Mouse (Mus musculus): Measurements from ENCODE around the gene T2. TPM values are rescaled to one million over a fixed set of nuclear protein-coding genes. Genes with fewer than 3 reads are reported as not detected.
"Not testable (repeated sequence)": the region's sequence is repeated elsewhere in the genome, so short reads cannot be mapped to it uniquely, and the experiment has no call there.

T2 gene
- total RNA-seq, 1 experiment from 2014 or later, result not detected

DNA sequence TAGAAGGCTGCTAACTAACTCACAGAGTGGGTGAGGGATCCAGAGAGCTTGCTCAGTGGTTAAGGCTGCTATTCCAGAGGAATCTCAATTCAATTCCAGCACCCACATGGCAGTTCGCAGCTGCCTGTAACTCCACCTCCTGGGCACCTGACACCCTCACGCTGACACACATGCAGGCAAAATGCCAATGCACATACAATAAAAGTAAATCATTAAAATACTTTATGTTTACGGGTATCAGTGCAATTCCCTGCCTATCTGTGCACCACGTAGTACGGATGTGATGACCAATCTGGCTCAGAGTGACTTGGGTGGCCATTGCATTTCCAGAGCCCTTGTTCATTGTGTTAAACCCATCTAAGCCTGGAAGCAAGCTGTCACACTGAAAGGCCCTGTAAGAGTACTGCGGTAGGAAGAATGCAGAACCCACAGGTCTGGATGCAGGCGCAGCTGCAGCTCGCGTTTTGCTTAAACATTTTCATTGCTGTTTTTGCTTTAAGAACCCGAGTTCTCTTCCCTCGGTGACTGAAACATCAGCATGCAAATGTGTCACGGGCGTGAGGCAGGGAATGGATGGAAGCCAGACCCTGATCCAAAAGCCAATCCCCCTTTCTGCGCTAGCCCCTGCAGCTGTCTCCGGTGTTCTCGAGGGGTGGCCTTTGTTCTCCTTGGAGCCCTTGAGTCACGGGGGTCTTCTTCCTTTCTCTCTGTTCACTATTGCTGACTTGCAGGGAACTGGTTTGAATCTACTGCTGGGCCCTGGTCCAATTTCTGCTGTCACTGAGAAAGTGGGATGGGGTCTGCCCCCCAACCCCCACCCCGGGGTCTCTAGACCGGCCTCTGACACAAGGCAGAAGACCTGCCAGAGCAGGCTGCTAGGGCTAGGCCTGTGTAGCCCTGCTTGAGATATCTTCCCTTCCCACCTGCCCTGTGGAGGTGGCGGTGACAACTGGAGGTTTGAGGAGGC, 12.0 kb downstream of the T2 start:
- no peak for DNase-seq

DNA sequence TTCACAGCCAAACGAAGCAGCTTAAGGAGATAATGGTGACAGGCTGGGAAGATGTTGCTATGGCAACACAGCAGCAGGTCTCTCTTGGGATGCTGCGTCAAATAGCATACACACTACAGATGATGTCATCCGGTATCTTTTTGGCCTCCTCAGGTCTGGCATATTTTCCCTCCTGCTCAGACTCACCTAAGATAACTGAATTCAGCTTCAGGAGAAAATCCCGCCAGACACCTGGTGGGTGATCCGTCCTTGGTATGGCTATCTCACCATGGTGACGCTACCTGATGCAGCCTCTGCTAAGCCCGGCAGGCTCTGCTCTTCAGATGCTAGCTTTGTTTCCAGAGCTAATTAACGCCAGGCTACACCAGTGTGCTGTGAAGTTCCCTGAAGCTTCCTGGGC, 12.8 kb downstream of the T2 start:
- no peak for DNase-seq

DNA sequence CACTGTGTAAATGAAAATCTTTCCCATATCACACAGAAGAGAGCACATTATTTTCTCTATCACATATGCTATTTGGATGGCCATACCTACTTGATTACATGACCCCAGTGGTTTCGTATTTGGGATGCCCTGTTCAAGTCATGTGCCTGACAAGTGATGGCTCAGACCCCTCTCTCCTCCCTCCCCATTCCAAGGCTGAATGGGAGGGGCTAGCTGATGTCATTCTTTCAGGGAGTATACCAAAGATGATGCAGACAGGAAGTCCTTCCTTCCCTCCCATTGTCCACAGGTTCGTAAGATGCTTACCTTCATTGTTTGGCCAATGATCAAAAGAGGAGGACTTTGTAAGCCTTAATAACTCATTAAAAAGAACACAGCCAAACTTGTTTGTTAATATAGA, 13.4 kb downstream of the T2 start:
- no peak for DNase-seq

DNA sequence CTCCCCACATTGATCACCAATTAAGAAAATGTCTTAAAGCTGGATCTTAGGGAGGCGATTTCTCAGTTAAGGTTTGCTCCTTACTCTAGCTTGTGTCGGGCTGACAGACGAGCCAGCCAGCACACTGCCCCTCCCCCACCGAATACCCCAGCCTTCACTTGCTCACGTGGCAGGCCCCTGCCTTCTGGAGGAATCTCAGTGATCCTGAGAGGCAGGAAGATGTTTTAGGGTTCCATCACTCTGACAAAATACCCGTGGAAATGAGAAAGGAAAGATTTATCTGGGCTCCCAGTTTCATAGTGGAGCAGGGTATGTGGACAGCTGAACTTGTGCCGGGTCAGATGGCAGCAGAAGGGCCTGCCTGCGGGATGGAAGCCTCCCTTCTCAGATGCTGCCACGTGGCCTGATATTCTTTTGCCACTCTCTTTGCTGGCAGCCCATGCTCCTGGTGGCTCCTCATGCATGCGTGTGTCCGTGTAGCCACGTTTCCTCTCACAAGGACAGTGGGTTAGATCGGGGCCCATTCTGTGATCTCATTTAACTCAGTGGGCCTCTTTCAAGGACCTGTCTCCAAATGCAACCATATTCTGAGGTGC, 14.9 kb downstream of the T2 start:
- no peak for DNase-seq

DNA sequence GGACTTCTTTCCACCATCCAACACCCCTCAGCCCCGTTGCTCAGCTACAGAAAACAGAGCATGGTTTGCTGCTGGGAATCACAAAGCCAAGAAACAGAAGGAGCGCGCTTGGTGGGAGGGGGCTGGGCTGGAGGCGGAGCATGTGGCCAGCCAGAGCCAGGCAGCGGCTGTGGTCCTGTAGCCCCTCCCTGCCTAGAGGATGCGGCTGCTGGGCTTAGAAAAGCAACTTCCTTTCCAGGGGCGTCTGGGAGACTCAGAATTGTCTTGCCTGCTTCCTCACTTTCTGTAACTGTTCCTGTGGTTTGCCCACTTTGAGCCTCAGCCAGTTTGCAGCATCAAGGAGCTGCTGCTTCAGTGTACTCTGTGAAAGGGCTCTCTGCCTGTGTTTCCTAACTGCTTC, 16.0 kb downstream of the T2 start:
- DNase-seq, result peak; percentile 36

DNA sequence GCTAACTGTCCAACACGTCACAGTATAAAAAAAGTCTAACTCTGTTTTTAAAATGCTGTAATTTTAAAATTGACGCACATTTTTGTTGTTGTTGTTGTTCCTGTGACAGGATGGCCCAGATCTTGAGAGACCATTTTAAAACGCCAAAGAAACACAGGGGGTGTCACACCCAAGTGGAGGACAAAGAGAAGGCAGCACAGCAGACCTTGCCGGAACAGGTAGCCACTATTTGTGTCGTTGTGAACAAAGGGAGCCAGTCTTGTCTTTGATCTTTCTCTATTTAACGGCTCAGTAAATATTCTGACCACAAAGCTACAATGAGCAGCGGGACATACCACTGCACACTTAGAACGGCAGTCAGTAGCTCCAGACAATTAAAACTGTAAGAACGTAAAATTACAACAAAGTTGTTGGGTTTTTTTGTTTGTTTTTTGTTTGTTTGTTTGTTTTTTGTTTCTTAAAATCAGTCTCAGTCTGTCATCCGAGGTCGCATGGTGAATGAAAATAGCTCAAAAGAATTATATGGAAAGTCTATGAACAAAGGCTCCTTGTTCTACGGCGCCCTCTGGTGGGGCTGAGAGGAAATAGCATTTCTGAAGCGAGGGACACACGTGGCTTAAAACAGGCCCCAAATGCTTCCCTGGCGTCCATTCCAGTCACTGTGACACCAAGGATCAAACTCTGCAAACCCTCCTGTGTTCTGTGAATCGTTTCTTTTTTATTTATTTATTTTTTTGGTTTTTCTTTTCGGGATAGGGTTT, 16.7 kb downstream of the T2 start:
- DNase-seq, result peak; percentile 81

DNA sequence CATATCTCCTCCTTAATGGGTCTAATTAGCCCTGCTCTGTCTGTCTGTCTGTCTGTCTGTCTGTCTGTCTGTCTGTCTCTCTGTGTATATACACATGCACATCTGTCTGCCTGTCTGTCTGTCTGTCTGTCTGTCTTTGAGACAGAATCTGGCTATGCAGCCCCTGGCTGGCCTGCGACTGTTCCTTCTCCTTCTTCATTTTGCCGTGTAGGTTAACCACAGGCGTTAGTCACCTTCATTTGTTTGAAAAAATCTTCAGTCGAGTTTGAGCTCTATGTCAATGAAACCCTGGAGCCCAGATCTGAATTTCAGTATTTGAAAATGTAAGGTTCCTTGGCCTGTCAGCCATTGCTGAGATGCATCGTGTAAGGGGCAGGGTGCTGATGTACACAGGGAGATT, 21.5 kb downstream of the T2 start:
- no peak for DNase-seq

DNA sequence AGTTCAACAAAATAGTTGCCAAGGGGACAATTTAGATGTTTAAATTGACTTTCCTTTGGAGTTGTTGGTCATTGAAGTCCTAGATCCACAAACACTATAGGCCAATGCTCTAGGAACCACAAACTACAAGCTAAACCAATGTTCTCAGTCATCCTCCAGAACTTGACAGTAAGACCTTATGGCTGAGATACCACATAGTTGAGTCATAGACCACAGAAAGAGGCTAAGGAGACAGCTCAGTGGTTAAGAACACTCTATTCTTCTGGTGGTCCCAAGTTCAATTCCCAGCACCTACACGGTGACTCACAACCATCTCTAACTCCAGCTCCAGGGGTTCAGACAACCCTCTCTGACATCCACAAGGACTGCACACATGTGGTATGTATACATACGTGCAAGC, 29.6 kb downstream of the T2 start:
- DNase-seq, result no peak

DNA sequence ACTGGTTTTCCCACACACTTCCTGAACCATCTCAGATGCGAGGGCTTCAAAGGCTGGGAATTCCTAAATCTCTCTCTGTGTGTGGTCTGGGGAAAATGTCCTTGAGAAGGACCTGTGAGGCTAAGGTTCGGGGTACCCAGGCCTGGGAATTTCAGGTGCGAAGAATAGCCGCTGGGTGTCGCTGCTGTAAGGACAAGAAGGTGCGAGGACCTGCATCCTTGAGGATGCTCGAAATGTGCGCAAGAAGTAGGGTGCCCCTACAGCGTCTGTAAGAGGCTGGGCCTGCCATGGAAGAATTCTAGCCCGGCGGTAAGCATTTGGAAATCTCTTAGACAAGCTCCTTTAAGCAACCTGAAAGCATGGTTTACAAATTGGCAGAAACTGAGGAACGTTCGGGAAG, 32.7 kb downstream of the T2 start:
- peak; percentile 17 for DNase-seq

DNA sequence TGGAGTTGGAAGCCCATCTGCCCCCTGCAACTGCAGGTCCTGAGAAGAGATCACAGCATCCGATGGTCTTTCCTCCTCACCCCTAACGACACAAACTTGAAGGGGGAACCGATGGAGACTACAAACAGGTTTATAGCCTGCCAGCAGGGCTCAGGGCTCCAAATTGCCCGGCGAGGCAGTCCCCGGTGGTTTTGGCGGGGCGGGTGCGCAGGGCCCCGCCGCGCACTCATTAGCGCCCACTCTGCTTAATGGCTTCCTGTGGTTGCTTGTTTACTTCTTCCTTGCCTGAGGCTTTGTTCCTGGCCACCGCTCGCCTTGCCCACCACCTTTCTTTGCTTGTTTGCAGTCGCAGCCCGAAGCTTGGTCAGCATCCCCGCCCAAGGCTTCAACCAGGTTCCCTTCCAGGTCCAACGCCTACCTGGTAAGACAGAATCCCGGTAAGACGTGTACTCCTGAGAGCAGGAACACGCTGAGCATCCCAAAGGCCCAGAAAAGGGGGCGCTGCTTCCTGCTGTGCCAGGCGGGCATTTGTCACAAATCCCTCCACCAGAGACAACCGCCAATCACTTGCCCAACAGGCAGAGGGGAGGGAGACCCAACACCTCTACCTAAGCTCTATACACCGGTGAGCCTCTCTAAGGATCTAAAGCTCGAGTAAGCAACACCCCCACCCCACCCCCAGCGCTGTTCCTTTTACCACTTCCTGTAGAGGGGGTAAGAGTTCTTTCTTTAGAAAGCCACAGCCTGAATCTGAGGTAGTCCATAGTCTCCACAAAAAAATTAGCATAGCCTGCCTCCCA, 33.4 kb downstream of the T2 start:
- no peak for DNase-seq

DNA sequence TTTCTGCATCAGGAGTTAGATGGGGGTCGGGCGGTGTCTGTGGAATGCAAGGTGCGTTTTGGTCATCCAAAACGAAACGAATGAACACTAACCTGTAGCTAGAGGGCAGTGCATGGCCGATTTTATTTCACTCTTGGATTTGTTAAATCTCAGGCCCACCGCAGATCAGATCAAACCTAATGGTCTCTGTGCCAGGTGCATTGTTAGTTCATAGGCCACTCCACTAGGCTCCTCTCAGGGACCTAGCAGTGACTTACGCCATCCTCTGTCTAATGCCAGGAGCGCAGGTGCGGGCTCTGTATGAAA, 34.0 kb downstream of the T2 start:
- DNase-seq, result no peak

DNA sequence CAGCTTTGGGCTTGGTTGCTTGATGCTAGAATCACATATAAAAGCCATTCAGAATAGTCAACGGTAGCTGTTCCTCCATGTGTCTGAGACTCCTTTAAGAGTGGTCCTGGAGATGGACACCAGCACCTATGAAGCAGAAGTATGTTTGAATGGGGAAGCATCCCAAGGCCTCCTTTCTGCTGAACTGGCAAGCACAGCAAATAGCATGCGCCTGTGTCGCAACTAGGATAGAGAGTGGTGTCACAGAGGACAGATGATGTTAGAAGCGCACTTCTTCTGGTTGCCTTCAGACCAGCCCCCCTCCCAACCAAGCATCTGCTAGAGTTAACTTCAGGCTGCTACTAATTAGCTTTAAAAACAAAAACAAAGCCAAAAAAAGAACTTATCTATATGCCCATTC, 34.7 kb downstream of the T2 start:
- DNase-seq, result no peak

DNA sequence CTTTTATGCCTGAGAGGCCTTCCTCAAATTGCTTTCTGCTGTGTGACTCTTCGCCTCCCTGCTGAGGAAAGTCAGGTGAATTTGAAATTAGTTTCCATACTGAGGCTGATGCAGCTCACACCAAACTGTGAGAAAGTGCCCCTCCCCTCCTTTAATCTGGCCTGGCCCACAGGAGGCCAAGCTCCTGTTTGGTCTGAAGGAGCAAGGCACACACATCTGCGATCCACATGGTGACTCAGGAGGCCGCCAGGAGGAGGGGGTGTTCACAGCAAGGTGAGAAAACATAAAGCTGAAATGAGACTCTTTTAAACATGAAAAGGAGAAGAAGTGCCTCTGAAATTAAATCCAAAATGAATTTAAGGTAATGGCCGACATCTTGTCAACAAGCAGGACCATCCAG, 40.6 kb downstream of the T2 start:
- no peak for DNase-seq

DNA sequence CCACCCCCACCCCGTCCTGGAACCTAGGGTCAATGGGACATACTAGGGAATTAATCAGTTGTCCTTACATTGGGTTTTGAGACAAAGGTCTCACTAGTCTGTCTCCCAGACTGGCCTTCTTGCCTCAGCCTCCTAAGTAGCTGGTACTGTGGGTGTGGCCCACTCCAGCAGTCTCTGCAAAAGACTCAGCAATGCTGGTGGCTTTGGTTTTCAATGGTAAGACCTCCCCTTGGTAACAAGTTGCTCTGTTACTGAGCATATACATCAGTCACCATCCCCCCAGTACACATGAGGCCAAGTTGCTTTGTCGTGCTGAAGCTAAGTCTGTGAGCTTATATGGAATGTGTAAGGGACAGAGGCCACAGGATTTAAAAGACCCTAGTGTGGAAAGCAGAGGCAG, 42.2 kb downstream of the T2 start:
- DNase-seq, result no peak

DNA sequence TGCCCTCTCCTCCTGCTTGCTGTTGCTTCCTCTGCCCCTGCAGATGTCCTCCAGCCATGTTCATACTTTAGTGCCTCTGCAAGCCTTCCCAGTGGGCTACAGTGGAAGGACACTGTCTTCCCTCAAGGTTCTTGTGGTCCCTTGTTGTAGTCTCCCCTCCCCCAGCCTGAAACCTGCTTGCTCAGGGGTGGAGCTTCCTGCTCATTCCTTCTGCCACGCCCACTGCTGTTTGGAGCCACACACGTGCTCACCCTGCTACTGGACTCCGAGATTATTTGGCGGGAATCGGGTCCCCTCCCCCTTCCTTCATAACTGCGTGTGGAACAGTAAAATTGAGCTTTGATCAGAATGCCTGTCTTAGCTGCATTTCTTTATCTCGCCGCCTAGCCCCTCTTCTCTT, 48.1 kb downstream of the T2 start:
- DNase-seq, result not testable (repeated sequence)

DNA sequence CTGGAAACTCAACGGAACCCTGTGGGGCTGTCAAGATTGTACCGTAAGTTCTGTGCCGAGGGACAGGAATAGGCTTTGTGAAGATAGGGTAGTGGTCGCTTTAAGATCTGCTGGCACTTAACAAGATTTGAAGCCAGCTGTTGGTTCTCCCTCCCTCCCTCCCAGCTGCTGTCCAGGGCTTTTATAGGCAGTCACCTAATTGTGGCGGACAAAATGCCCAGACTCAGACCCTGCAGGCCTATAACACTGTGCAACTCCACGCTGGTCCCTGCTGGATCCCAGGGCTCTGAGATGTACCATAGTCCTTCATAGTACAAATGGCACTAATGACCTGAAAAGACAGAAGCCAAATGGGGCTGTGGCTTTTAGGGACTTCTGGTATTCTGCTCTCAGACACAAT, 50.5 kb downstream of the T2 start:
- no peak for DNase-seq

DNA sequence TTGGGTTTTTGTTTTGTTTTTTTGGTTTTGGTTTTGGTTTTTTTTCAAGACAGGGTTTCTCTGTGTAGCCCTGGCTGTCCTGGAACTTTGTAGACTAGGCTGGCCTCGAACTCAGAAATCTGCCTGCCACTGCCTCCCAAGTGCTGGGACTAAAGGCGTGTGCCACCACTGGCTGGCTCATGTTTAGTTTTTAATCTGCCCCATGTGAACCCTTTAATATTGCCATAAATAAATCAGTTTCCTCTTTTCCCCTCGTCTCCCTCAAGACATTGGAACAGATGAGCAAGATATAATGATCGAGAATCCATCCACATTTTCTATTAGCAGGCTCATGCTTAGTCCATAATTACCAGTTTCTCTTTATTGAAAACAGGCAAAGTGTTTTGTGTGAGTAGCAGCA, 52.2 kb downstream of the T2 start:
- not testable (repeated sequence) for DNase-seq

DNA sequence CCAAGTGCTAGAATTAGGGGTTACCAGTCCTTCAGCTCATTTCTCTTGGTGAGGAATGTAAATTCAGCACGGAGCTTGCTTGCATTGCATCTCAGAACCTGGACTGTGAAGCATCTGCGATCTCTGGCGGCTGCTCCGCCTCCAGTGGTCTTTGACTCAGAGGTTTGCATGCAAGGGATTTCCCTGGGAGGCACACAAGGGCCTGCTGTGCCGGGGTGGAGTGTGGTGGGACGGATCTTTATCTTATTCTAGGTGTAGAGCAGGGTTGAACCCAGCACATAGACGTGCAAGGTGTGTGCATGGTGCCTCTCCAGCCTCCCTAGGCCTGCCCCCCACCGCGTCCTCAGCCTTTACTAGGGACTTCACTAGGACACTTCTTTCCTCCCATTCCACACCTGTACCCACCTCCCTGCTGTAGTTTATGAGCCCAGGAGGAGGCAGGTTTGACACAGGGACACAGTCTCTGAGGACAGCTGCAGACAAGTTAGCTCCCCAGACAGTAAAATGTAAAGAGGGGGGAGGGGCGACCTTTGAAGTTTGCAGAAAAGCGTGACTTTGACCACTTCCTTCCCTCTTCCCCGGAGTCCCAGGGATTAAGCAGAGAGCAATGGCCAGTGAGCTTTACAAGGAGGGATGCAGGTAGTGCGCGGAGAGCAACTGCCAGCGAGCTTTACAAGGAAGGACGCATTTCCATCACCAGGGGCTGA, 53.0 kb downstream of the T2 start:
- no peak for DNase-seq

DNA sequence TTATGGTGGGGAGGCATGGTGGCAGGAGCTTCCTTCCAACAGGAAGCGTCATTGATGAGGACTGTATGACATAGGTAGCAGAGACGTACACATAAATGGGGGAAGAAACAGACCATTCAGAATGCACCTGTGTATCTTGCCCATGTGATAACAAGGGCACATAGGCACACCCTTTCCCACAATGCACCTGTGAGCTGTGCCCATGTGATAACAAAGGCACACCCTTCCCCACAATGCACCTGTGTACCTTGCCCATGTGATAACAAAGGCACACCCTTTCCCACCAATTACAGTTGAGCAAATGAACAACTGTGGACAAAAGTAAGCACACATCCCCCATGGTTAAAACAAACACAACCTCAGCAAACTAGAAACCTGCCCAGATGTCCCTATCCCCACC, 54.5 kb downstream of the T2 start:
- DNase-seq, result no peak

DNA sequence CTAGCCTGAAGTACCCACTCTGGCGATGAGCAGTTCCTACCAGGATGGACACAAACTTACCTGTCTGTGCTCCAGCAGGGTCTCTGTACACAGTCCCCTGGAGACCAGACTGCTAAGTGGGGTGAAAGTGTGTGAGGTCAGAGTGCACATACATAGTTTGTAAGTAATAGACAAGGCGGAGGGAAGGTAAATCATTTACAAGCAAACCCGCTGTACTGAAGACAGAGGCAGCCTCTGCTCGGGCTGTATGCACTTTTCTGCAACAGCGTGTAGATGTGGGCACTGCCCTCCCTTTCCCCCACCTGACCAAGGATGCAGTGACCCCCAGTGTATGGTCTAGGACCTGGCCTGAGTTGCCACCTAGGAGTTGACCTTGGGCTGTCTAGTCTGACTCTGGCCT, 57.9 kb downstream of the T2 start:
- no peak for DNase-seq

DNA sequence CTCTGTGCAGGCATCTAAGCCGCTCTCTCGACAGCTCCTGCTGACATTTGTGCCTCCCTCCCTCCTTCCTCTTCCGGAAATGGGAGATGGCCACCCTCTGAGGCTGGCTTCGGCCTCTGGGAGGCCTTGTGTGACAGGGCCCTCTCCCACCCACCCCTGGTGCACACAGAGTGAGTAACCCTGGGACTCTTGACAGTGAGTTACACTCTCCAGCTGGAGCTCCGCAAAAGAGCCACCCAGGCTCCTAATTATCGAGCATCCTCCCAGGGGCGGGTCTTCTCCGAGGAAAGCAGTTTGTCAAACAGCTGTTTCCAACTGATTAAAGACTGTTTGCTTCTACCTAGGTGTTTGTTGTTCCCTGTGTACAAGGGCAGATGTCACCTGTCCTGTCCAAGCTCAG, 59.7 kb downstream of the T2 start:
- DNase-seq, result no peak

DNA sequence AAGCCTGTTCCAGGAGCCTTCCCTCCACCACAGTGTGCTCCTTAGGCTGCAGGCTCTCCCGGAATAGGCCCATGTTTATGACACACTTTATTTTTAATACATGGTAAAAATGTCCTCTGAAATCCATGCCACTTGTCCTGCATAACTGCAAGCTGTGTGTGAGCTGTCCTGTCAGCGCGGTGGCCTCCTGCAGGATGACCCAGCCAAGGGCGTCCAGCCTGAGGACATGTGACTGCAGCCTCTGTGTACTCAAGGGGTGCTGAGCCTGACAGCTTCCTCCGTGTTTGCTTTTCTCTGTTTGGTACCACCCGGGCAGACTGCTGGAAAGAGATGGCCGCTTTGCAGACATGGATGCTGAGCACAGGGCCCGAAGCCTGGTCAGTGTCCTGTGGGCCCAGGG, 61.1 kb downstream of the T2 start:
- no peak for DNase-seq

All from adrenal gland, postnatal 25 days (tissue).